Mouse (Mus musculus) gastrocnemius, adult 8-10 months (tissue): ENCODE data around the gene Gramd1a. TPM values are rescaled to one million over a fixed set of nuclear protein-coding genes. Genes with fewer than 3 reads are reported as not detected.

Source experiments
- DNase-seq, 2 experiments: peaks; one replicate each; pipeline ENCODE4 v3.0.0; 2022; ENCODE audit warnings: low spot score in 2 of 2
- total RNA-seq, 4 experiments: library from RNA; stranded (reverse); gene quantifications; 2 replicates each; pipeline ENCODE4 v1.2.4; 2022

Gene Gramd1a
- total RNA-seq, result 10 to 100 TPM; 30.7 to 40.2 (median 33.3) TPM

DNA sequence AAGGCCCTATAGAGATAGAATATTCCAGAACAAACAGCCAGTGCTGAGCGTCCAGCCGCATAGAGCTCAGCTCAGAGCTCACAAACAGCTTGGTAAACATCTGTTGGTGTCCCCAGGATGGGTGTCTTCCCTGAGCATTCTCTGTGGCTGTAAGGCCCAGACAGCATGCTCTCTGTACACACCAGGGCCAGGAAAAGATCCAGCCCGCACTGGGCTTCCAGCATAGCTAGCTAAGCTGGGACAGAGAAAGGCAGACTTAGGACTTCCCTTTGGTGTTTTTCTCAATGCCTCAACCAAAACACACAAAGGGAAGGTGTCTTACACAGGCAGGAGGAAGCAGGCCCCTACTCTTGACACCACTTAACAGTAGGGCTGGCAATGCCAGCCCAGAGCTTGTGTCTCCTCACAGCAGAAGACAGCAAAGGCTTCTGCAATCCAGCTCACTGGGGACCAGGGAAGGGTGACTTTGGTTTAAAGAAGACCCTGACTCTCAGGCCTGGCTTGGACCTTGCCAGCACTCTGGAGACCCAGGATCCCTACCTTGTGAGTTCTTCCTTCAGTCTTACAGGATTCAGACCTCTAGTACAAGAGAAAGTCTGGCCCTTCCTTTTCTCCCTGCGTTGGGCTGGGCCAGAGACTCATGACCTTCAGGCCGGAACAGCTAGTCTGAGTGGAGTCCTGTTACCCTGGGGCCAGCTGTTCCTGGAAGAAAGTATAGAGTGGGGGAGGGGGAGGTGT, at the start of gene Gramd1a:
Gene Gramd1a (minus strand): TSS at position 601 of the 738 bp plus-strand sequence.
- DNase-seq, result peak; percentile 52 to 55

DNA sequence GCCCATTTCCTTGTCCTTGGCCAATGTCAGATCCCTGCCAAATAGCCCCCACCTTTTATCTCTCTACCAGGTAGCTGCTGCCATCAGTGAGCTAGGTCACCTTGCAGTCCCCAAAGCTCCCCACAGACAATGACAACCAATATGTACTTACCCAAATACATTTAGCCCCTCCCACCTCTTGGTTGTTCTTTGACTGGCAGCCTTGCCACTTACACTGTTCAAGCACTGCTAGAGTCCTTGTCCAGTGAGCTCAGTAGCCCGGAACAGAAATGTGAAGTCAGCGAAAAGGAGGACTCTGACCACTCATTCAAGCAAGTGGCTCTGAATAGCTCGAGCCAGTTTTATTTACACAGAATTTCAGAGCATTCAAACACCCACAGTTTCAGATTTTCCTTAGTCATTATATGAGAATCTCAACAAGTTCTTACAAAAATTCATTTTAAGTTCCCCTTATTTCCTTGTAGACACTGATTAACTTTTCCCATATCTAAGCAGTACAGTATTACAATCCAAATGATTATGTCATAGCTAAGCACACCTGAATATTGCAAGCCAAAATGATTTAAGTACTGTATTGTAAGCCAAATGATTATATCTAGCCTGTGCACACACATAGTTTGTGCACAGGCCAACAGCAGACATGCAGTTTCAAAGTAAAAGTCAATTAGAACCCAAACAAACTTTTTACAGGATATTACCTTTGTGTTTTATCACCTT, 40.1 kb upstream of the Gramd1a start:
- DNase-seq, result no peak

GRCm38 (mm10) chr7:31184711-31185110, 29.0 kb upstream of the Gramd1a start:
- DNase-seq, result no peak

DNA sequence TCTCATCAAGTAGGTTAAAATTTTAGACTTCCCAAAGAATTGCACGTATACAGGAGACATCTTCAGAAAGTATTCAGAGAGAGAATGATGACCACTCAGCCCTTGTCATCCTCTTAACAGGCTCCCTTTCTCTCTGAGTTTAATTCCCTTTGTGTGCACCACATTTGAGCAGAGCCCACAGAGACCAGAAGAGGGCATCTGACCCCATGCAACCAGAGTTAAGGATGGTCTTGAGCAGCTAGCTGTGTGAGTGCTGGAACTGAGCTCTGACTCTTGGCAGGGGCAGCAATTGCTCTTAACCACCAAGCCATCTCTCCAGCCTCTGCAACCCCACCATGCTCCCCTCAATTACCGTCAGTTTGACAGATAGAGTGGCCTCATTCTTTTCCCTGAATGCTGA, 27.2 kb upstream of the Gramd1a start:
- DNase-seq, result no peak

DNA sequence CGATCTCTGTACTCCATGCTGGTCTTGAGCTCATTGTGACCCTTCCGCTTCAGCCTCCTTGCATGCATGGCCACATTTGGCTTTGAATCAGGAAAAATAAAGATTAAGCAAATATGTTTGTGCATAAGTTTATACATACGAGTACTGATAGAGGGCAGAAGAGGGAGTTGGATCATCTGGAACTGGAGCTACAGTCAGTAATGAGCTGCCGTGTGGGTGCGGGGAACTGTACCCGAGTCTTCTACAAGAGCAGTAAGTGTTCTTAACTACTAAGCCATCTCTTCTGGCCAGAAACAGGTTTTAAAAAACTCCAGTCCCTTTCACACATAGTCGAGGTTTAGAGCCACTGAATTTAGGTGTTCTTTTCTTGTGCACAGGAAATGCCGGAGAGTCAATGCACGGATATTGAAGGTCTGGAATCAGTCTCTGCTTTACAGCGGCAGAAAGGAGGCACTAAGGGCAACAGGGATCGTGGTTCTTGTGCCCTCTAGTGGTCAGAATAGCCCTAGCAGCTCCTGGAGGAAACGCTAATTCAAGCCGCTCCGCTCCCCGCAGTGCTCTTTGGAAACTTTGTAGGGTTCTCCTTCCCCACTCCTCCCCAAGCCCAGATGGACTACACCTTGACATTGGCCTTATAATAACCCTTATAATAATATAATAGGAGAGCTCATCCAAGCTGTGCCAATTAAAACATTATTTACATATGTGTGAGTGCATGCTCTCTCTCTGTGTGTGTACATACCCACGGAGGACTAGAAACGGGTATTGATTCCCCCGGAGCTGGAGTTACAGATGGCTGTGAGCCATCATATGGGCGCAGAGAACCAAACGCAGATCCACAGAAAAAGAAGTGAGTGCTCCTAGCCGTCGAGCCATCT, 21.4 kb upstream of the Gramd1a start:
- DNase-seq, result peak; percentile 19 to 46

DNA sequence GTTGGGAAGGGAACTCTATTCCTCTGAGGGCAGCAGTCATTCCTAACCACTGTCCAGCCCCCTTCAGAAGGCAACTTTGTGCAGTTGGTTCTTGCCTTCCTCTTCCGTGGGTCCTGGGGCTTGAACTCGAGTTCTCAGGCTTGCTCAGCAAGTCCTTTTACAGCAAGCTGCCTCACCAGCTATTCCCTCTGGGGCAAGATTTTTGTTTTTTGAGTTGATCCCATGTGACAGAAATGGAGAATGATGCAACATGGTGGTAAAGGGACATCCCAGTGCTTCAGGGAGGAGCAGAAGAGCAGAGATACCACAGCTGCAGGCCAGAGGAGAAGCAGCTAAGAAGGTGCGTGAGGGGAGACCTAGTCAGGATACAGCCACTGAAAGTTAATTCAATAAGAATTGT, 19.4 kb upstream of the Gramd1a start:
- no peak for DNase-seq

DNA sequence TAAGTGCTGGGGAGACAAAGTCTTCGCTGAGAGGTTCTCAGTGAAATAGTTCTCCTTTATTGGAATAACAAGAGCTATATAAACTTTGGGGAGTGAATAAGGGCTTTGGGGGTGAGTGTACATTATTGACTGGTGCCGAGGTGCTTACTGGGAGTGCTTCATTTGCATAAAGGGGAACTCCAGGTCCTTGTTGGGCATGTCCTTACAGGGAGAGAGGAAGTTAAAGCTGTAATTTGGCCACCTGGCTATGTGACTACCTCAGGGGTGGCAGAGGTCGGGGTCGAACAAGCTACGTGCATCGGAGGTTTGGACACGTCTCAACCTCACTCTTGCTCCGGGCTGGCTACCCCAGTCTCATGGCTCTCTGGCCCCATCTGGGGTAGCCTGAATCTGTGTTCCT, 18.8 kb upstream of the Gramd1a start:
- DNase-seq, result no peak

GRCm38 (mm10) chr7:31172238-31172637, 16.5 kb upstream of the Gramd1a start:
- DNase-seq, result no peak

DNA sequence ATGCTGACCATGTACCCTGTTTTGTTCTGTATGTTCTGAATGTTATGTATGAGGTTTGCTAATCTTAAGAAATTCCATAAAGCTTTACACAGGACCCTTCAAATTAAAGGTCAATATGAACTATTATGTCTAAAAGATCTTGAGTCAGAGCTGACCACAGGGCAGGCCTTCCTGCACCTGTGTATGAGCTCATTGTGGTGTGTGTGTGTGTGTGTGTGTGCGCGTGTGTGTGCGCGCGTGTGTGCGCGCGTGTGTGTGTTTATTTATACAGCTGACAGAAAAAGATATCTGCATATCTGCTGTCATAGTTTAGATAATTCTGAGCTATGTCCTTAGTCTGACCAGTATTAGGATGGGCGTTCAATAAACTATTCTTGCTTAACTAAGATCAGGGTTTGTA, 14.8 kb upstream of the Gramd1a start:
- no peak for DNase-seq

DNA sequence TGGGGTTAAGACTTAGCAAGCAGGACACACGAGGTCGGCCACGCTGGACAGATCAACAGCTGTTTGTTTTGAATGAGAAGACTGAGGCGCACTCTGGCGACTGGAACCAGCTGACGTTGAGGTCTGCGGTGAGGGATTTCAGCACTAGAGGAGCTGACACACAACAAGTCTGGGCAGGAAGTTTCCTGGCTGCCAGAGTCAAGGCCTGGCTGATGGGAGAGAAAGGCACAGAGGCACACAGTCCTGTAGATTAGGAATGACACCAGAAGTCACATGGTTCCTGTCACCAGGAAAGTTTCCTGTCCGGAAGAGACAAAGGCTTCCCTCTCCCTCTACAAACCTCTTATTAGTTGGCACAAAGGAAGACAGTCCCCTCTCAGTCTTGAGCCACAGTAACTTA, 12.7 kb upstream of the Gramd1a start:
- DNase-seq, result no peak

GRCm38 (mm10) chr7:31164748-31165147, 9.1 kb upstream of the Gramd1a start:
- no peak for DNase-seq

DNA sequence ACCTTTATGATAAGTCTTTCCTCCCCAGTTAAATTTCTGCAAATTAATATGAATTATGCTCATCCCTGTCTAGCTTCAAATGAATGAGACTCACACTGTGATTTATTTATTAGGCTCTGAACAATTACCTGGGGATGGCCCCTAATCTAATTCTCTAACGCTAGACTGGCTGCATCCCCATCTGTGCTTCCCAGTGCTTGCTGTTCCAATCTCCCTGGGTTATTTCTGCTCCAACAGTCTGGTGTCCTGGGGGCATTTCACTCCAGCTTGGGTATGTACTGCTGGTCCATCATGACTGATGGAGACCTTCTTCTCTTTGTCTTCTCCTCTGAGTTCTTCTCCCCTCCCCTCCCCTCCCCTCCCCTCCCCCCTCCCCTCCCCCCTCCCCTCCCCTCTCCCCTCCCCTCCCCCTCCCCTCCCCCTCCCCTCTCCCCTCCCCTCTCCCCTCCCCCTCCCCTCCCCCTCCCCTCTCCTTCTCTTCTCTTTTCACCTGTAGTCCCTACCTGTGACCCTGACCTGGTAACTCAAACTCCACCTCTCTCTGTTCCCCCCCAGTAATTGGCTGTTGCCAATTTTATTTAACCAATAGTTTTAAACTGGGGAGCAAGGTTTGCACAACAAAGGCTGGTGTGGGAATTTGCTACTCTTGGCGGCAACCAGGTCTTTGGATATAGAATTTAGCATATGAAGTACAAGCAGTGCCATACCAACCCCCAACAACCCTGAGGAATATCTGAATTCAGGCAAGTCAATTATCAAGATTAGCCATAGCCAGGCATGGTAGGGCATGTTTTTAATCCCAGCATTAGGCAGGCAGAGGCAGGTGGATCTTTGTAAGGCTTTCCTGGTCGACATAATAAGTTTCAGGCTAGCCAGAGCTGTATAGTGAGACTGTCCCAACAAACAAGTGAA, 8.2 kb upstream of the Gramd1a start:
- DNase-seq, result no peak

DNA sequence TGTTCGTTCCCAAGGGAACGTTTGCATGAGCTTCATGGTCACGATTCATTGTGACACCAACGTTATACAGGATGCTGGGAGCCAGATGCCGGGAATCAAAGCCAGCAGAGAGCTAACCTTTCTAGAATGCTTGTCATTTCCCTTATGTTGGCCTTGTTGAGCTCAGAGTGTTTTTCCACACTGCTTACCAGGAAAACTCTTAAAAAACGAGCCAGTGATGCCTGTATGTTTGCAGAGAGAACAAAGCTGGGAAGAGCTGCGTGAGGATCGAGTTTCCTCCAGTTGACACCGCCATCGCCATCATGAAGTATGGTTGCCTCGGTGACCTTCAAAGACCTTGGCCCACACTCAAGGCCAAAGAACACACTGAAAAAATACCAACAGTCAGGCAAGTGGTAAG, 6.6 kb upstream of the Gramd1a start:
- DNase-seq, result no peak

DNA sequence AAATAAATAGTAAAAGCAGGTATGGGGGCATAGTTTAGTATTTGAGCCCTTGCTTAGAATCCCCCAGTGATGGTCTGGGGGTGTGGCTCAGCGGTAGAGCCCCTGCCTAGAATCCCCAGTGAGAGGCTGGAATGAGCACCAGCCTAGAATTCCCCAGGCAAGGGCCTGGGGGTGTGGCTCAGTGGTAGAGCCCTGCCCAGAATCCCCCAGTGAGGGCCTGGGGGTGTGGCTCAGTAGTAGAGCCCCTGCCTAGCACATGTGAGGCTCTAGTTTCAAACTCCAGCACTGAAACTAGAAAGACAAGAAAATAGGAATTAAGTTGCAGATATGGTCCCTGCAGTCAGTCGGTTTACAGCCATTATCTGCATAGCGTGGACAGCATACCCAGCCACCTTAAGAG, 6.1 kb upstream of the Gramd1a start:
- no peak for DNase-seq

DNA sequence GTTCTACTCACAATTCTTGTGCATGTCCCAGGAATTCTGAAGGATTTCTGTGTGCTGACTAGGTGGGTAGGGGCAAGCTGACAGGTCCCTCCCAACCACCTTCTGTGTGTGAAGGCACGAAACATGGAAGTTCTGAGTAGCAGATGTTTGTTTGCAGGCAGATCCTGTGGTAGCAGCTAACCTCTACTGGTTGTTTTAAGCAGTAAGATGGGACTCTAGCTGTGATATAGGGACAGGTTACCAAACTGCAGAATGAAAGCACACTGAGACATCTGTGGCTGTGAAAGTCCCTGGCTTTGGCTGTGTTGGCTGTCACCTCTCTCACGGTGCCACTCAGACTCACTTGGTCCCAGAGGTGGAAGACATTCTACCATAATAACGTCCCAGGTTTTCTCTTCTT, 5.5 kb upstream of the Gramd1a start:
- DNase-seq, result no peak

DNA sequence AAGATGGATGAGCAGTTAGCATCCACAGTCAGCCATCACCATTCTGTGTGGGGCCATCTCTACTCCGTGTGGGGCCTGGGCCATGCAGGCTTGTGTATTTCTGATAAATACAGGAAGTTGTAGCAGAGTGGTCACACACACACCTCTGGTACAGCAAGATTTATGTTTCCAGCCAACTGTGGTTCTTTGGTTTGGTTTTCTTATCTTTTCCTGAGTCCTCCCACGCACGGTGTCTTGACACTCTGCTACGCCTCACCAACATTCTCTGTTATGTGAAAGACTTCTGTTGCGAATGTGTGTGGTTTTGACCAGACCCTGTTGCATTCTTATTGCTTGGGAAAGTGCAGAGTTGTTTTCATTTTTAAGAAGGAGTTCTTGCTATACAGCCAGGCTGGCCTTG, 5.1 kb upstream of the Gramd1a start:
- DNase-seq, result no peak

- DNase-seq, result peak in 1 of 2 experiments; percentile 17
These were observed 585 bp upstream of the Gramd1a start for GRCm38 (mm10) chr7:31156034-31156928.

DNA sequence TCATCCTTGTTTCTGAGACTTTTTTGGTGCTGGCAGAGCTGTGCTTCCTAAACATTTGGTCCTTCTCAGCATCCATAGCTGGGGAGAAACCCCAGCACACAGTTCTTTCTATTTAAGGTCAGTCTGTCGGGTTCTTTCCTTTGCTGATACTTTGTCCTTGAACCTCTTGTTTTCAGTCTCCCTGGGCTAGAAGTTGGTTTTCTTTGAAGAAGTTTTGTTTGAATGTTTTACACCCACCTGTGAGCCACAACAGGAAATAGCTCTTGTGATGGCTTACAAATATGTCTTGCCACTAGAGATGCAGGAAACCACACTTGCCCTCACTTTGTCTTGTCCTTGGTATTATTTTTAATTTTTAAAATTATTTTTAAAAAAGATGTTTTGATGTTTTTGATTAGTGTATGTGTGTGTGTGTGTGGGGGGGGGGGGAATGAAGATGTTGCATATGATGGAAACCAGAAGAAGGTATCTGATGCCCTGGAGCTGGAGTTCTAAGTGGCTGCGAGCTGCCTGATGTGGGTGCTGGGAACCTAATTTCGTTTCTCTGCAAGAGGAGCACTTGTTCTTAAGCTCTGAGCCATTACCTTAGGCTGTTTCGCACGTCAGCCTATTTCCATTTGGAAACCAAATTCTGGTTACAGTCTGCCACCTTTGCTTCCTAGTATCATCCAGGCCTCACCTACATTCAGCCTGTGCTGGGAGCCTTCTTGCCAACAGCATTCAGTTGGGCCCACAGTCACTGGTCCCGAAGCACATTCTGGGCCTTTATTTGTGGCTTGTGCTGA, 2.0 kb downstream of the Gramd1a start:
- no peak for DNase-seq
